Mouse (Mus musculus): ENCODE data around the gene Csf1. TPM values are rescaled to one million over a fixed set of nuclear protein-coding genes. Genes with fewer than 3 reads are reported as not detected.

Csf1 gene
- total RNA-seq, 2 experiments from 2014 or later, result 25.5 to 29.0 TPM

- intact Hi-C loops (cut with DNase I), result no loop called here
- DNase-seq, result no peak
Observed at GRCm38 (mm10) chr3:107783315-107783714, 23.0 kb upstream of the Csf1 start.

- DNase-seq, result no peak
- intact Hi-C loops (cut with DNase I), result no loop called here
Observed at GRCm38 (mm10) chr3:107781304-107781703, 21.0 kb upstream of the Csf1 start.

- intact Hi-C loops (cut with DNase I), result no loop called here
- DNase-seq, result no peak
Observed at GRCm38 (mm10) chr3:107778016-107778415, 17.7 kb upstream of the Csf1 start.

GRCm38 (mm10) chr3:107776295-107776694 lies 16.0 kb upstream of the Csf1 start:
- DNase-seq, result no peak
- intact Hi-C loops (cut with DNase I), result no loop called here

- intact Hi-C loops (cut with DNase I), result no loop called here
- DNase-seq, result no peak
Observed at GRCm38 (mm10) chr3:107775736-107776135, 15.5 kb upstream of the Csf1 start.

- intact Hi-C loops (cut with DNase I), result no loop called here
- peak in 1 of 2 experiments; percentile 31 for DNase-seq
Observed at GRCm38 (mm10) chr3:107775056-107775455, 14.8 kb upstream of the Csf1 start.

- intact Hi-C loops (cut with DNase I), result no loop called here
Observed at GRCm38 (mm10) chr3:107772860-107773259, 12.6 kb upstream of the Csf1 start.

GRCm38 (mm10) chr3:107769692-107770091 lies 9.4 kb upstream of the Csf1 start:
- intact Hi-C loops (cut with DNase I), result no loop called here

More at GRCm38 (mm10) chr3:107772860-107773259, 12.6 kb upstream of the Csf1 start:
- no peak for DNase-seq

GRCm38 (mm10) chr3:107768104-107768989 lies 8.1 kb upstream of the Csf1 start:
- DNase-seq, result no peak
- intact Hi-C loops (cut with DNase I), result no loop called here

More at GRCm38 (mm10) chr3:107769692-107770091, 9.4 kb upstream of the Csf1 start:
- no peak for DNase-seq

GRCm38 (mm10) chr3:107766804-107767203 lies 6.5 kb upstream of the Csf1 start:
- DNase-seq, result peak; percentile 47 to 55
- intact Hi-C loops (cut with DNase I), result no loop called here

- intact Hi-C loops (cut with DNase I), result no loop called here
- DNase-seq, result no peak
Observed at GRCm38 (mm10) chr3:107765979-107766378, 5.7 kb upstream of the Csf1 start.

GRCm38 (mm10) chr3:107763552-107763951 lies 3.3 kb upstream of the Csf1 start:
- intact Hi-C loops (cut with DNase I), result no loop called here
- DNase-seq, result no peak

- DNase-seq, result no peak
- intact Hi-C loops (cut with DNase I), result no loop called here
Observed at GRCm38 (mm10) chr3:107761446-107761845, 1.2 kb upstream of the Csf1 start.

GRCm38 (mm10) chr3:107760771-107761170 lies 502 bp upstream of the Csf1 start:
- intact Hi-C loops (cut with DNase I), result no loop called here
- DNase-seq, result no peak

- peak in 1 of 2 experiments; percentile 63 for DNase-seq
- intact Hi-C loops (cut with DNase I), result loop anchor here (2.0 to 10.0 kb wide), 2 partner anchors 104 to 386 kb away; partner anchors contain the start of gene Gnai3
Observed at GRCm38 (mm10) chr3:107758638-107759037, 1.6 kb downstream of the Csf1 start.

GRCm38 (mm10) chr3:107758176-107758575 lies 2.1 kb downstream of the Csf1 start:
- DNase-seq, result no peak
- intact Hi-C loops (cut with DNase I), result loop anchor here (2.0 to 10.0 kb wide), 2 partner anchors 105 to 387 kb away; partner anchors contain the start of gene Gnai3

- no peak for DNase-seq
- intact Hi-C loops (cut with DNase I), result loop anchor here (2.0 to 10.0 kb wide), 2 partner anchors 105 to 387 kb away; partner anchors contain the start of gene Gnai3
Observed at GRCm38 (mm10) chr3:107757365-107758129, 2.7 kb downstream of the Csf1 start.

- DNase-seq, result no peak
- intact Hi-C loops (cut with DNase I), result loop anchor here (10.0 kb wide), 1 partner anchor 388 kb away; the partner anchor contains the start of gene Gnai3
Observed at GRCm38 (mm10) chr3:107756481-107756866, 3.8 kb downstream of the Csf1 start.

GRCm38 (mm10) chr3:107755702-107756480 lies 4.4 kb downstream of the Csf1 start:
- intact Hi-C loops (cut with DNase I), result loop anchor here (10.0 kb wide), 1 partner anchor 389 kb away; the partner anchor contains the start of gene Gnai3
- DNase-seq, result no peak

- intact Hi-C loops (cut with DNase I), result loop anchor here (1.0 to 10.0 kb wide), 2 partner anchors 58 to 390 kb away; partner anchors contain the start of genes Ahcyl1 and Gnai3
Observed at GRCm38 (mm10) chr3:107754632-107755031, 5.6 kb downstream of the Csf1 start.

More at GRCm38 (mm10) chr3:107754632-107755031, 5.6 kb downstream of the Csf1 start:
- peak; percentile 67 to 78 for DNase-seq
